Mouse (Mus musculus) G1E-ER4 (cell line): ENCODE results near the gene Gm42372. TPM values are rescaled to one million over a fixed set of nuclear protein-coding genes. Genes with fewer than 3 reads are reported as not detected.

Experiments used
- GATA1 ChIP-seq: IDR thresholded peaks from one replicate; pipeline ENCODE4 v1.8.0; 2012; ENCODE audit warnings: low read length, inconsistent platforms
- polyA plus RNA-seq: library from polyadenylated mRNA; stranded (reverse); fragments of >175 nt; gene quantifications from 2 replicates; pipeline ENCODE4 v1.2.3, GENCODE M21; 2012

Gene Gm42372
- polyA plus RNA-seq, 1 experiment, result not detected

DNA sequence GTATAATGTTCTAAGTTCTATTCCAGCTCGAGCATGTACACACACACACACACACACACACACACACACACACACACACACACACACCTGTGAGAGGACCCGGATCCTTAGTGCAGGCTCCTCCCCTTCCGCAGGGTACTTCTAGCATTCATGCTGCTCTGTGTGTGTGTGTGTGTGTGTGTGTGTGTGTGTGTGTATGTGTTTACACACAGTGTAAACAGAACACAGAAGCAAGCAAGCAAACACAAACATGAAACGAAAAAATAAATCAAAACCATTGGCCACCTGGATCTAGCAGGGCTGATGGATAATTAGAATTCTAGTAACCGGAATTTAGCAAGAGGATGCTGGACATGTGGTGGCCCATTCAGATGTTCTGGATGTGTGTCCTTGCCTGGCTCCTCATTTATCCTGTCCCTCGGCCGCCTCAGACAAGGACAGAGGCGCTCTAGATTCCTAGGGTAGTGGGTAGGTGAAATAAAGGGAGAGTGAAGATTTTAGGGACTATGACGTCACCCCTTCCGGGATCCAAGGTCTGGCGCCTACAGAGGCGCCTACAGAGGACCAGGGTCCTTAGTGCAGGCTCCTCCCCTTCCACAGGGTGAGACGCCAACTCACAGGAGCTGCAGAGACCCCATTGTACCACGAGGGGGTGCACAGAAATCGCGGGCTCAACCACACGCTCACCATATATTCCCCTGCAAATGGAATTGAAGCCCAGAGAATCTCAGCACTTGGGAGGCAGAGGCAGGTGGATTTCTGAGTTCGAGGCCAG lies 31.8 kb upstream of the Gm42372 start:
- TF ChIP-seq GATA1, result no peak

DNA sequence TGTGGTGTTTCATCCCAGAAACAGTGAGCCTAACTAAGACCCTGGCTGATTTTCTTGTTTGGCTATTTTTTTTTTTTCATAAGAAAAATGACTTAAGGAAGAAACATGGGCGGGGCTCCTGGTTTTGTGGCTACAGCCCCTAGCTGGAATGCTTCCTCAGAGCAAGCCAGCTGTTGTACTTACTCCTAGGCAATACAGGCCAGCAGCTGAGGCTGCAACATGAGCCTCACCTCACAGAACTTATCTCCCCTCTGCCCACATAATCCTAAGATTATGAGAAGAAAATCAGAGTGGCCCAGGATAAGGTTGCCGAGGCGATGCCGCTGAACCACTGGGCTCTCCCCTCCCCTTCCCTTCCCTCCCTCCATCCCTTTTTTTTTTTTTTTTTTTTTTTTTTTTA lies 27.2 kb upstream of the Gm42372 start:
- no peak for TF ChIP-seq GATA1

DNA sequence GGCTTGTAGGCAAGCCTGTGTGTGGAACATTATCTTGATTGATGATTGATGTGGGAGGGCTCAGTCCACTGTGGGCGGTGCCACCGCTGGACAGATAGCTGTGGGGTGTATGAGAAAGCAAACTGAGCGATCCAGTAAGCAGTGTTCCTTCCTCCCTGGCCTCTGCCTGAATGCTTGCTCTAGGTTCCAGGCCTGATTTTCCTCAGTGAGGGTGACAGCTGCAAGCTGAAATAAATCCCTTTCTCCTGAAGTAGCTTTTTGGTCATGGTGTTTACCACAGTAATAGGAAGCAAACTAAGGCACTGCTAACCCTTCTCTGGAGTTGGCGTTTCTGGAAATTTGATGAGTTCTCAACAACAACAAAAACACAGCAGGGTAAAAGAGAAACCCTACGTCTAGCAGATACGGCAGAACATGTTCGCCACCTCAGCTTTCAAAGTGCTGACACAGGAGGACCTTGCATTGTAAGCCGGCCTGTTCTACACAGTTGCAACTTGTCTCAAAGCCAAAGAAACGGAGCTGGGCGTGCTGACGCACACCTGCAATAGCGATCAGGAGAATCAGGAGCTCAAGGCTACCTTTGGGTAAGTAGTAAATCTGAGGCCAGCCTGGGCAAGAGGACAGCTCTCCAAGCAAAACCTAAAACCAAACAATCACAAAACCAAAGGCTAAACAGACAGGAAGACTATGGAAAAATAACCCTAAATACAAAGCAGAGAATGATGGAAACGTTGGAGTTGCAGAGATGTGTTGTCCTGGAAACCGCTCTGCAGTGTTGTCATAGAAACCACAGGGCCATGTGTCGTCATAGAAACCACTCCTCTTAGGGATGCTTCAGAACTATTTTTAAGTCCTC lies 26.2 kb upstream of the Gm42372 start:
- TF ChIP-seq GATA1, result no peak

DNA sequence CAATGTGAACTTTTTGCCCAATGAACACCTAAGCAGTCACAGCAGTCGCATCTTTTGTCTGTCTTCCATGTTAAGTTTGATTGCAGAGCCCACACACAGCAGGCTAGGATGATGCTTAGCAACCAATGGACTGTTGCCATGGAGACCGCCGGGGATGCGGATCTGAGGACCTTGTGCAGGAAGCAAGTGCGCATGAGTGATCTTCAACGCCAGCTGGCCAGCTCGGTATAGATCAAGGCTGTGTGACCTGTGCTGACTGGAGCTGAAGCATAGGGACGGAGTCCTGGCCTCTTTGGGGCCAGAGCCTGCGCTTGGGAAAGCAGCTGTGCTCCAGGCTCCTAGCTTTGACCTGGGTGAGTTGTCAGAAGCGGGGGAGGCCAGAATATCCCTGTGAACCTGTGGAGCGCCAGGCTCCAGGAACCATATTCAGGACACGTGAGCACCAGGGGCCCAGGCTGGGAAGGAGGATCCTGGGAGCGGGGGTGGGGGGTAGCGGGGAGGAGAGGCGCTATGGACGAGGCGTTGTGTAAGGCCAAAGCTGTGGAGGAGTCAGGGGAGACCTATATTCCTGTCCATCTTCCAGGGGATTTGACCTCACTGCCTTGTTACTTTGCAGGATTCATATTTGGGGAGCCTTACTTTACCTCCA lies 23.2 kb upstream of the Gm42372 start, which contains the start of gene Pnmal1:
Gene Pnmal1, plus strand, starts transcription at position 141 of the 649 bp plus-strand sequence.
- no peak for TF ChIP-seq GATA1

DNA sequence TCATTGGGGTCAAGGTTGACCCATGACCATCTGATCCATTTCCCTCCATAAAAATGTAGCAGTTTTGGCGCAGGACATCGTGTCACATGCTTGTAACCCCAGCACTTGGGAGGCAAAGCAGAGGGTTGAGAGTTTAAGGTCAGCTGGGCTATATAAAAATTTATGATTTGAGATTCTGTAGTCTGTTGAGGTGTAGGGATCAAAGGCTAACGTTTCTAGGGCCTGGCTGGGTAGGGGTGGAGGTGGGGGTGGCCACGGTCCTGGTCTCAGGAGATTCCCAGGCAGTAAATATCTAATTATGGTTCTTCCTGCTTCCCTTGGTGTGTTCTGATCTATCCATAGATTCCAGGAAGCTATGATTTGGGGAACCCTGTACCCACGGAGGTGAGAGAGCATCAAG lies 21.2 kb upstream of the Gm42372 start:
- no peak for TF ChIP-seq GATA1

DNA sequence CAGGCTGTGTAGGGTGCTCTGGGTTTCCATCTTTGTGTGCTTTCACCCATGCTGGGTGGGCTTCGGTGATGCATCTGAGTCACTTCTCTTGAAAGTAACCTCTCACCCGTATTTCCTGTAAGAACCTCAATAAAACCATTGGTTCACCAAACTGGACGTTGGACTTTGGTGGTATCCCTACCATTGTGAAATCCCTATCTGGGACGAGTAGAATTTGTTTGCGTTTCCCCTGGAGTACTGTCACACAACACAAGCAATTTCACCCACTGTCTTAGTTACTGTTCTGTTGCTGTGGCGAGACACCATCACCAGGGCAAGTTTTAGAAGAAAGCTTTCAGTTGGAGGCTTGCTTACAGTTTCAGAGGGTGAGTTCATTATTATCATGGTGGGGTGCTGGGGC lies 14.5 kb upstream of the Gm42372 start:
- no peak for TF ChIP-seq GATA1

DNA sequence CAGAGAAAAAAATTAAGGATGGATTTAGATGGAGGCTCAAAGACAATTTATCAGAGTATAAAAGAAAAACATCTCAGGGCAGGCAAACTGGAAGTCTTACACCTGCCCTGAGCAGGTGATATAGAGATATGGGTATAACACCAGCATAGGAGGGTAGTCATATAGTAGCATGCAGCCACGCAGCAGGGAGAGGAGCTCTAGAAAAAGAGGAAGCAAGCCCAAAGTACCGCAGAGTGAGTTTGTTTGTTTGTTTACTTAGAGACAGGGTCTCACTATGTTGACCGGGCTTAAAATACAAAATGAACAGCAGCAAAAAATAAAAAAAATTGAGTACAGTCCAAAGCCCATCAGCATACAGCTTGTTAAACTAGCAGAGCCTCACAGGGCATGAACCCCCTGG lies 11.7 kb upstream of the Gm42372 start:
- TF ChIP-seq GATA1, result no peak

DNA sequence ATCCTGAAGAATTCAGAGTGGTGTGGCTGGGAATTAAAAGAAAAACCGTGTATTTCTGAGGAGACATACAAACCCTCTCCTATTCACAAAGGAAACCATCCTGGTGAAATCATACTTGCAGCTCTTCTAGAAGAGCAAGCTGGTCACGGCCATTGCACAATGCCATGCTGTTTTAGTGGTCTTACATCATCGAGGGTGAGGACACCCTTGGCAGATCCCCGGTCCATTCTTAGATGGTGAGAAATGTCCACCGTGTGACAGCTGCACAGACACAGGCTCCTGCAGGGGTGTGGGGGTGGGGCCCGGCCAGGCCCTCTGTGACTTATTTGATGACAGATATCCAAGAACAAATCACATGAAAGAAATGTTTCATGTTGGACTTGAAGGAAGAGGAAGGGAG lies 8.9 kb upstream of the Gm42372 start:
- TF ChIP-seq GATA1, result no peak

DNA sequence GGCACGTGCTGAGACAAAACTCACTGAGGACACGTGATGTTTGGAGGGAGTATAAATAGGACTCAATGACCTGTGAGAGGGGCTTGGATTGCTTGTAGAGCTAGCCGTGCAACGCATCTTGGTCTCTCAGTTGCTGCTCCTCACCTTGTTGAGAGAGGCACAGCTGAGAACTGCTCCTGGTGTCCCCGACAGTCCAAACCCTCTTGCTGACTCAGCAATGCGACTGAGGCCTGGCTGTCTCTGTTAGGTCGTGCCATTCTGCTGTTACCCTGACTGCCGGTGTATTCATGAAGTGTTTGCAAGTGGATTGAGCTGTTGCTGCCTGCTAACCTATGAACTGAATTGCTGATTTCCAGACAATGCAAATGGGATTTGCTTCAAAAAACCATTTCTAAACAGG lies 6.6 kb upstream of the Gm42372 start:
- TF ChIP-seq GATA1, result no peak

DNA sequence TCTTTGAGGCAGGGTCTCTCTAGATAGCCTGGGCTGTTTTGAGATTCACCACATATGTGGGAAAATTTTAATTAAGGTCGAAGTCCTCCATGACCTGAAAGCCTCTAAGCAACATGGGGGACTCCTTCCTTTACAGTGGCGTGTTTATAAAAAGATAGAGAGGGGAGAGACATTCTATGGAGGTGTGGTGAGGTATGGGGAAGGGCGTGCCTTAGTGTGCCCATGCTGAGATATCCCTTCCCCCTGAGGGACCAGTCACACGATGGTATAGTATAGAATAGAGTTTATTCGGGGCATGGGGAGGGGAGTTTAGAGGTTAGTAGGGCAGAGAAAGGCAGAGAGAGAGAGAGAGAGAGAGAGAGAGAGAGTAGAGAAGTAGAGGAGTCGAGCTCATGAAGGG lies 4.7 kb upstream of the Gm42372 start:
- TF ChIP-seq GATA1, result no peak

DNA sequence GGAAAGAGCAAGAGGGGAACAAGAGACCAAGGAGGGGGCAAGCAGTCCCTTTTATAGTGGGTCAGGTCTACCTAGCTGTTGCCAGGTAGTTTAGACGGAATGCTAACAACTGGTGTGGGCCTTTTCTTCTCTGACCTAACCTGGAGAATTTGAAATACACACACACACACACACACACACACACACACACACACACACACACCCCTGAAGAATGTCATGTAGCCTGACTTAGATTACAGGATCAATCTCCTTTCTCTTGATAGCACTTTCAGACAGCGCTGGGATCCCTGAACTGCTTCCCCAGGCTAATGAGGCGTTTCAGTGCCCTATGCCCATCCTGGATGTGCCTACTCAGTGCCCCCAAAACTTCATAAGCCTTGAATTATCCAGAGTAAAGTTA lies 4.3 kb upstream of the Gm42372 start:
- TF ChIP-seq GATA1, result no peak

DNA sequence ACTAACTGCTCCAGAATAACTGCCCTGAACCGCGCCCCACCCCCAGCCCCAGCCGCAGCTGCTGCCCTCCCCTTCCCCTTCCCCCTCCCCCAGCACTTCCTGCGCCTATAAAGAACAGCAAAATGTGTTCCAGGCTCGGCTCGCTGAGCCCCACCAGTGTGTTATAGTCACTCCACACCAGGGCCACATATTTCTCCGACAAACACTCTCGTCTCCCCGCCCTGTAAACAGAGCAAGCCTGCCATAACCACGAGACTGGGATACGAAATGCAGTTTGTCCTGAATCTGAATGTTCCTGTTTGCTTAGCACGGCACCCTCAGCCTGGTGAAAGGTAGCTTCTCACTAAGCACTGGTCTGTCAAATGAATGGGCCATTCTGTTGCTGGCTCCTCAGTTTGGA lies 2.5 kb upstream of the Gm42372 start:
- TF ChIP-seq GATA1, result no peak

DNA sequence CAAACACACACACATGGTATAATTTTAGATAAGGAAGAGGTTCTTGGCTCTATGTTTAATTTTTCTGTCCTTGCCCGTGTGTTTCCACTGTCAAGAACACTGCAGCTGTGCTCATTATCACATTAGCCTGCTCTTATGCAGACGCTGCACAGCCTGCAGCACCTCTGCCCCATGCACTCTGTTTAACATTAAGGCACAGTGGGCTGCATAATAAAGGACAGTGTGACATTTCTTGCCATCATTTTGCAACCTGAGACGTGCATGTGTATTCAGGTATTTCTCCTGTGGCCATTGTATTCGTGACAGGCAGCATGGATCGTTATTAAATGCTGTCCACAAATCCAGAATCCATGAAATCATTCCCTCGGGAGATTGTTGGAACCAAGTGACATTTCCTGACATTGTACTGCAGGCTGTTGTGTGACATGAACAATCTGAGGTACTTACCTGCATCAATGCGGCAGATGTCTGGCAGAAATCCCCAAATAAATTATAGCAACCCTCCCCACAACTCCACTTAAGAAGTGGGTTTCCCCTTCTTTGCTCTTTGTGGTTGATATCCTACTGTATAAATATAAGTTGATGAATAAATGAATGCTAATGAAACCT lies 4.8 kb downstream of the Gm42372 start:
- TF ChIP-seq GATA1, result no peak

DNA sequence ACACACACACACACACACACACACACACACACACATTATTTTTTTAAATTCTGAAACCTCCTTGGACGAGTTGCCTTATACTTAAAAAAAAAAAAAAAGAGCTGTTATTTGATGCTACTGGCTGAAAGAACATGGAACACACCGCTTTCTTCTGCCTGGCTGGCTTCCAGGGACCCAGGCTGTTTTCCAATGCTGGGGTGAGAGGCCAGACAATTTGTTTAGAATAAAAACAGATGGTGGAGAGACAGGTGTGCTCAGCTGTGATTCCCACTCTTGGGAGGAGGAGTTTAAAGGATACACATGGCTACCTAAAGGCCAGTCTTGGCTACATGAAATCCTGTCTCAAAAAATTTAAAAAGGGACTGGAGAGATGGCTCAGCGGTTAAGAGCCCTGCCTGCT lies 5.5 kb downstream of the Gm42372 start:
- TF ChIP-seq GATA1, result no peak

DNA sequence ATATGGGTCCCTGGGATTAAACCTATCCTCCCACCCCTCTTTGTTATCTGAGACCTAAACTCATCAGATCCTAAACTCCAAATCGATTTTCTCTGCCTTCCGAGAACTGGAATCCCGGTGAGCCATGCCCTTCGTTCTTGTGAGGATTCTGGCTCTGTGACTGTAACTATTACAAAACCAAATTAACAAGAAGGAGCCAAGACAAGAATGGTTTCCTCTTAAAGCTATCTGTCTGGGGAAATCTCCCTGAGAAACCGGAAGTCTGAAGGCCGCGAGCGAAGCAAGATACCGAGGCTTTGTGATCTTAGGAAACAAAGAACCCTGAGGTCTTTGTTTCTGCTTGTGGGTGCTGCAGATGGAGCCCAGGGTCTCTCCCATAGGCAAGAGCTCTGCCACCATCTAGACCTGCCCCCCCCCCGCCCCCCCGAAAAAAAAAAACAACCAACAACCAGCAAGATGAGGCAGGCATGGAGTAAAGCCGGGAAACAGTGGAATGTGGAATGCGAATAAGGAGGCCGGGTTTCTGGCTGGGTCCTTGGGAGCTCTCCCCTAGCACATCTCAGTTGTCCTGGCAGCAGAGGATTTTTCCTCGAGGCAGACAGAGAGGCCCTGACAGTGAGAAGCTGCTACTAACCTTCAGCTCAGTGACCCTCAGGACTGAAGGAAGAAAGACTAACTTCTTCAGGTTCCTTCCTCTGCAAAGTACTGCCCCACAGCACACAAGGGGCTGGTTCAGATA lies 7.3 kb downstream of the Gm42372 start:
- TF ChIP-seq GATA1, result no peak
